Mouse (Mus musculus): ENCODE data around the gene Sall1. TPM values are rescaled to one million over a fixed set of nuclear protein-coding genes. Genes with fewer than 3 reads are reported as not detected.

Sall1 gene
- 10 to 100 TPM; 12.5 to 12.7 TPM for total RNA-seq (2021)
- long read RNA-seq, experiment 1, full-length matches to known transcripts: 1 of 21 reads
- long read RNA-seq, experiment 1, partial matches to known transcripts: 16 of 21 reads
- long read RNA-seq, experiment 1, other reads (novel, unspliced or antisense): 4 of 21 reads
- long read RNA-seq, experiment 2, full-length matches to known transcripts: 1 of 10 reads
- long read RNA-seq, experiment 2, partial matches to known transcripts: 9 of 10 reads
- long read RNA-seq, experiment 2, other reads (novel, unspliced or antisense): 0 of 10 reads

DNA sequence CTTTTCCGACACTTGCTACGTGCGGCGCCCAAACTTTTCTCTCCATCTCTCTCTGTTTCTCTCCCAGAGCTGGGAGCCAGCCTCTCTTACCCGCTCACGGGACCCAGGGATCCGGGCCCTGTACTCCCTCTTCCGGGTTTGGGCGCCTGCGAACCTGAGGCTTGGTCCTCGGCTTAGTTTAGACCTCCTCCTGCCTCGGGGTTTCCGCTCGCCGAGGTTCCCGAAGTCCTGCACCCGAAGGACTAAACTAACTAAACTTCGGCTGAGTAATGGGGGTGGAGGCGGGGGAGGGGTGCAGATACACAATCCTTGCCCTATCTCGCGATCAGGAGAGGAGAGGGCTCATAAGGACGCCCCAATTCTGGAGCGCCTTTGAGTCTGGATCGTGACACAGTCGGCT lies at the start of gene Sall1:
Sall1 (minus strand) TSS at position 223 of the 400 bp plus-strand sequence.
- DNase-seq (ENCODE audit: low spot score in 2 of 2): peak in 1 of 2 experiments; percentile 18

DNA sequence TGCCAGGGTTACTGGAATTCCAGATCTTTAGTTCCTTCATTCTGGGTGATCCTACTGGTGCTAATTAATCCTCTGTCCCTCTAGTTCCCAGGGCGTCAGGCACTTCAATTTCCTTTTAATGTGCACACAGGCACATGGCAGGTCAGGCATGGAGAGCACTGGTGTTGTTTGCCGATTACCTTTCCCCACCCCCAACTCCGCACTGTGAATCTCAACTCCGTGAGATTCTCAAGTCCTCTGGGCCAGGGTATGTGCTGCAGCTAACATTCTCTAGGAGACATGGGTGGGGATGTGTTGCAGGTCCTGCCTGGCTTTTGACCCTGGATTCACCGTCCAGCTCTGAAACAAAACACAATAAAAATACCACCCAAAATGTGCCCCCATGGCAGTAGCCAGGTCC lies 46.0 kb upstream of the Sall1 start:
- no peak for DNase-seq (ENCODE audit: low spot score in 2 of 2)

DNA sequence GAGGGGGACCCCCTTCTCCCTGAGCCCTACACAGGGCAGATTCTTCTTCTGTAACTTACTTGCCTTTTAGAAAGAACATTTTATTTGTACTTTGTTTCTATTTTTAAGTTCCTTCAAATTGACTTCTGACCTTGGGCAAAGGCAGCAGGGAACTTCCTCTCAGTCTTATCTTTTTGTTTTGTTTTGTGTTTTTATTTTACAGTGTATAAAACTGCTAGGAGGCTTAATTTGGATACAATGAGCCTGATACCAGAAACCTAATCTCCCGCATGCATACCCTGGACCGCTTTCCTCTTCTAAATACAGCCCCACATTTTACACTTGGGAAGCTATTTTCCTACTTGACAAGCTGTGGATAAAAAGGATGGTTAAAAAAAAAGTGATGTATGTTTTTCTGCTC lies 35.2 kb upstream of the Sall1 start:
- DNase-seq (ENCODE audit: low spot score in 2 of 2): no peak

DNA sequence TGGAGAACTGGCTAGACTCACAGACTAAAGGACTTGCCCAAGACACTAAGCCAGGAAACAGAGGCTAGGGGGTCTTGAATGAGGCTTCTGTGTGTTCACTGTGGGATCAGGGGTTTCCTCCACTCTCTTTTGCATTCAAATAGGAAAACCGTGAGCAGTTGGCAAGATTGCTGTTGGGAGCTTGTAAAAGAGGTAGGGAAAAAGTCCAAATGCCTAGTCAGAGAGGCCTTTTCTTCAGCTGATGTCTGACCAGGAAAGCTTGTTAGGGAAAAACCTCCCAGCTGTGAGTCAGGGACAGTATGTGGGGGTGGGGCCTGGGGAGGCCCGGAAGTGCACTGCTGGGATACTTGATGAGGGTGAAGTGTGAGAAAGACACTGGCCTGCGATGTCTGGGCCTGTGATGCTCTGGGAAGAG lies 29.0 kb upstream of the Sall1 start:
- no peak for DNase-seq (ENCODE audit: low spot score in 2 of 2)

DNA sequence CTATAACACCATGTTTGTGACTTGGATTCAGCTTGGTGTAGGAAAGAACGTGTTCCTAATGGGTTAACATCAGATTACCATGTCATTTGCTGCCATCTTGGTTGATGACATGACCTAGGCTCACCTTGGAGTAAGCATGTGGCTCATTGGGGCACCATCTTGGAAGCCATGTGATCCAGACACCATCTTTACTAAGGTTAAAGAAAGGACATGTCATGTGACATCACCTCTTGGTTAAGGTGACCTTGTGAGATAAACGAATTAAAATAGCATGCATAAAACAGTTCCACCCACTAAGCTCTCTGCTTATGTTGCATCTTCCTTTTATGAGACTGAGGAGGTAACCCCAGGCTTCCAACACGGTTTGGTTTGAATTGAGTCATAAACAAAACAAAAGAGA lies 23.5 kb upstream of the Sall1 start:
- DNase-seq (ENCODE audit: low spot score in 2 of 2): no peak

DNA sequence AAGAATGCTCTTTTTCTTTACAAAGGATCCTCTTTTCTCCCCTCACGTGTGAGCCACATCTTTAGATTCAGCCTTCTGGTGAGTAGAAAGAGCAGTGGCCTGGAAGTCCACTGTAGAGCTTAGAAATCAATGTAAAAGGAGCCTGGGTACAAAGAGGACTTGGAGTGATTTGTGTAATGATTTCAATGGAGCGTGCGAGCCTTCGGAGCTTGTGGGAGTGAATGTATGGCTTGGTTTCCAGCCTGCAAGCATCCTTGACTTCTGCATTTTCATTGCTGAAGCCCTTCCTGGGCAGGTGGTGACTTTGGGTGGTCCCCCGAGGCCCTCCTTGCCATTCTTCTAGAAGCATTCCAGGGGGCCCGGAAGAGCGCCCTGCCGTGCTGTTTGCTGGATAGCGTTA lies 20.1 kb upstream of the Sall1 start:
- no peak for DNase-seq (ENCODE audit: low spot score in 2 of 2)

DNA sequence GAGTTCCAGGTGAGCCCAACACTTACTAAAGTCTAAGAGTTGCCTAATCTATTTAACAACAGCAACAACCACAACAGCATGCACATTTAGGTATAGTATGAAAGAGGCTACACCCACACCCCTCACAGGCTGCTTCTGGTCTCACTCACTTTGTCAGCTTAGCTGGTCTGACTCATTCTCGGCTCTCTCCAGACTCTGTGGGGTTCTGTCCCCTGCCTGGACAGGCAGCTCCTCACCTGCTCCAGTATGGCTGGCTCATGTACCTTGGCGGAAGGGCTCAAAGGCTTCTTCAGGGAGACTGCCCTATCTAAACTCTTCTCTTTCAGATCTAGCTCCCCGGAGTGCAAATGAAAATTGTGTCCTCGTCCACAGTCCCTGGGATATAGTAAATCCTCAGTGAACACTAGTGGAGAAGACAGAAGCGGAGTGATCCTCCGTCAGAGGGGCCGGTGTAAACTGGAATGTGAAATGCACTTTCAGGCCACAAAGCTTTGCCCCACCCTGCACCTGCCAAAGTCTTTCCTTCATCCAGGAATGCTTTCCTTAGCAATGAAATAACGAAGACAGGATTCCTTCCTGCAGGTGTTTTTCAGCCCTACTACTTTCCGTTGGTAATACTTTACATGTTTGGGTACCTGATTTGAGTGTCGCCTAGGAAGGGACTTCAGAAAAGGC lies 19.5 kb upstream of the Sall1 start:
- no peak for DNase-seq (ENCODE audit: low spot score in 2 of 2)

DNA sequence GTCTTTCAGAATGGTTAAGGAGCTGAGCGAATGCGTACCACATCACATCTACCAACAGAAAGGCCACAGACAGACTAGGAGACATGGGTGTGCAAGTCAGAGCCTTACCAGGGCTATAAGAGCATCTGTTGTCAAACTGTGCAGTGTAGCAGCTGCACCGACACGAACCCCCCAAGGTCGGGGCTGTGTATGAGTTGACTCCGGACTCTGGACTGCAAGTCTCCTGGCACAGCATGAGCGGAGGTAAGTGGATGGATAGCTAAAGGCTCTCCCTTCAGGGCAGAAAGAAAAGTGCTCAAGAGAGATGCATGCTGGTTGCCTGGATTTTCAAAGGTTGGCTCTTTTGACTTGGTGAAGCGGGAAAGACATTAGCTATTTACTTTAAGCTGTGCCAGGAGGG lies 16.8 kb upstream of the Sall1 start:
- no peak for DNase-seq (ENCODE audit: low spot score in 2 of 2)

DNA sequence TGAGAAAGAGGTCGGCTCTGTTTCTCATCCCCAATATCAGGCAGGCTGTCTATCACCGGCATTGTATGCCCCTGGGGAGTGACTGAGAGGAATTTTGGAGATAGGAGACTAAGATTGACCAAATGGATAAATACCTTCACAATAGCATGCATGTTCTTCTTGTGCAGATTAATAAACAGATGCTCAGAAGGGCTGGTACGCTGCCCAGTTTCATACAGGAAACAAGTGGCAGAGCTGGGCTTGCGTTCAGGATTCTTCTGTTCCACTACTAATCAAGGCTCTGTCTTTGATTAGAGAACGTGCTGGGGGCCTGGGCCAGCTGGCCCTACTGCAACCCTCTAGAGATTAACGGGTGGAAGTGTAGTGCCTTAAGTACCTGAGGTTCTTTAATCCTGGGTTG lies 15.5 kb upstream of the Sall1 start:
- DNase-seq (ENCODE audit: low spot score in 2 of 2): no peak

DNA sequence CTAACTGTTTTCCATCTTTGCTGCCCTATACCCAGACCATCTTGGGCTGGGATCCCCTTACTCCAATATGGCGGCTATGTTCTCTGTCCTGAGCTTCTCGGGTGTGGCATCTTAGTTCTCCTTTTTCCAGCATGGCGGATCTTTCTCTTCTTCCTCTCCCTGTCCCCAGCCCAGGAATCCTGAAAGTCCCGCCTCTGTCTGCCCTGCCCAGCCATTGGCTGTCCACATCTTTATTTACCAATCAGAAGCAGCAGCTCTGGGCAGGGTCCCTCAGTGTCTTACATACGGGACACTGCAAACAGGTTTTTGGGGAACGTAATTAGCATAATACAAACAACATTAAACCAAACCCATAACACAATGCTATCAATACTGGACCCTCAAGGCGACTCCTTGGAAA lies 8.9 kb upstream of the Sall1 start:
- DNase-seq (ENCODE audit: low spot score in 2 of 2): no peak

DNA sequence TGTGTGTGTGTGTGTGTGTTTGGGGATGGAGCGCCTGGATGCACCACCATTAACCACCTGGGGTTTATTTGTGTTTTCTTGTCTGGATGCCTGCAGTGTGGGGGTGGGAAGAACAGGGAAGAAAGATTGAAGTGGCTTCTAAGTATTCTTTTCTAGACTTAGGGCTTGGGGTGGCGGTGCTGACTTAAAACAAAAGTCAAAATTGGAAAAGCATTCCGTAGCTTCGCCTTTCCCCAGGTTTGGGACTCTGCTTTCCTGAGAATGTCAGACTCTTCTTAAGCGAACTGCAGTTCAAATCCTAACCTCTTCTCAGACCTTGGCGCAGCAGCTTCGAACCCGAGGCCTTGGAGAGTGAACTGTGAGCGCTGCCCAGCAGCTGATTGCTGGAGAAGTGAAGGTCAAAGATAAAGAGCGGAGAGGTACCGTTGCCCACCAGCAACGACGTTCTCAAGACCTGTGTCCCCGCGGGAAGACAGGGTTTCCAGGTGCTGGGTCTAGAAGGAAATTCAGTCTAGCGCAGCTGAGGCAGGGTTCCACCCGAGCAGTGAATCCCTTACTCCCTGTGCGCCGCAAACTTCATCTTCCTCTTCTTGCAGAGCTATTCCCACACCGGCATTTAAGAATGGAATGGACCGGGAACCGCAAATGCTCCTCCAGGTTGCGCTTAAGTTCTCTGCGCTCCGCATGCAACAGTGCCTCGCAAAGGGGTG lies 2.8 kb upstream of the Sall1 start:
- no peak for DNase-seq (ENCODE audit: low spot score in 2 of 2)

DNA sequence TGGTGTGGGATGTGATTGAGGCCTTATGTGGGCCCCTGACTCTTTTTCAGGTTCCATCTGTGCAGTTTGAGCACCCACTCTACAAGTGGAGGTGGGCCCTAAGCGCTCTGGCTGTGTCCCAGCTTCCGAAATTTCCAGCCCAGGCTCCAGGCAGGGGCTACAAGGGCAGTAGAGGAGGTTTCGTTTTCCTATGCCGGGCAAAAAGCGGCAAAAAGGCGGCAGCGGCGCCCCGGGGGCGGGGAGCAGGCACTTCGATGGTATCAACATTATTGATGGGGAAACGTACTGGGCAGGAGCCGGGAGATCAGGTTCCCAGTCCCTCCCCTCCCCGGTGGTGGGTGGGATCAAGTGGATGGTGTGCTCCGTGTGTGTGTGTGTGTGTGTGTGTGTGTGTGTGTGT lies 2.3 kb upstream of the Sall1 start:
- DNase-seq (ENCODE audit: low spot score in 2 of 2): no peak

DNA sequence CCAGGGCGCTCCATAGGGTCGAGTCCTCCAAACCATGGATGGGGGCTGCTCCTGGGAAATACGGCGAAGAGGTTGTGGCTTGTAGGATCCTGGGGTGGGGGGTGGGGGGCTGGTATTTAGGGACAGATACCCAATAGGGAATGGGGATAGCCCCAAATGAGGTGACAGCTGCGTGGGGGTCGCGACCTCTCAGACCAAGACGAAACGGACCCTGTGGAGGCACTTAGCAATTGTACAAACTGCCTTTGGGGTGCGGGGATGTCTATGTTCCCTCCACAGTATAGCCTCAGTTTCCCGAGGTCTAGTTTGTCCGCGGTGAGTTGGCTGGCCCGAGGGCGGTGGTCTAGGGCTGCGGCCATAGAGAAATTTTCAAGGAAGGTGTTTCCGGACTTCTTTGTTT lies 1.8 kb upstream of the Sall1 start:
- no peak for DNase-seq (ENCODE audit: low spot score in 2 of 2)

DNA sequence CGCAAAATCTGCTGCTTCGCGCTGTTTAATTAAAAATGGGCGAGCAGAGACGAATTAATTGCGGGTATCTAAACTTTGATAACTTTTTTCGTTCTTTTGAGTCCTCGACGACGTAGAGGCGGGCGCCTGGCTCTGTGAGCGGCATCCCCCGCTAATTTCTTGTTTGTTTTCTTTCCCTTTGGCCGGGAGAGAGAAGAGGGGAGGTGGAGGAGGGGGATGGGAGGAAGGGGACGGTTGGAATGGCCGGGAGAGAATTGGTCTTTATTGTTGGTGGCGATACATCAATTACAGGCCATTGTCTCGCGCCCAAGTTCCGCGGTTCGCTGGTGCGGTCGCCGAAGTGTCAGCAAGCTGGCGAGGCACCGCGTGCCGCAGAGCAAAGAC lies 1.2 kb upstream of the Sall1 start:
- DNase-seq (ENCODE audit: low spot score in 2 of 2): no peak

DNA sequence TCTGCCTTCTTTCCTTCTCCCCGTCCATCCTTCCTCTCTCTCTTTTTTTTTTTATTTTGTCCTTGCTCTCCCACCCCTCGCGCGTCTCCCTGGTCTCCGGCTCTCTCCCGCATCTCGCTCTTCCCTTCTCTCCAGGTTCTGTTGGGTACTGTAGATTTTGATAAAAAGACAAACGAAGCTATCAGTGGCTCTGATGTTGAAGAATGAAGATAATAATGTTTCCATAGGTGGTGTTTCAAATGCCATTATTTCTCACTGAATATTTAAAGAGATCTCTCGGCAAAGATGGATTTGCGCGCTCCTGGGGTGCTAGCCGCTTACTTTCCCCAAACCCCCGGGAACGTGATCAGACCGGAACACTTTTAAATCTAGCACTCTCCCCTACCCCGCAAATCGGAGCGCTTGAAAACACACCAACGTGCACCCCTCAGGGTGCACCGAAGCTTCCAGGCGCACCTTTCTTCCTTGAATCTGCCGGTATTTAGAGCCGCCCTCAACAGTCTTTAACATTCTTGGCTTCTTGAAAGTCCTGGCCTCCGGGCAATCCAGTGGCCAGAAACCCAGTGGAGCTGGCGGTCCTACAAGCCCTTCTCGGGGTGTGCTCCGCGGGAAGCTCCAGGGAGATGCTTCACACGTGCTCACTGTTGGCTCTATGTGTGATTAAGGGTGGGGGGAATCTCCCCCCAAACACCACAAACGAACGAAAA lies 702 bp upstream of the Sall1 start:
- DNase-seq (ENCODE audit: low spot score in 2 of 2): no peak

DNA sequence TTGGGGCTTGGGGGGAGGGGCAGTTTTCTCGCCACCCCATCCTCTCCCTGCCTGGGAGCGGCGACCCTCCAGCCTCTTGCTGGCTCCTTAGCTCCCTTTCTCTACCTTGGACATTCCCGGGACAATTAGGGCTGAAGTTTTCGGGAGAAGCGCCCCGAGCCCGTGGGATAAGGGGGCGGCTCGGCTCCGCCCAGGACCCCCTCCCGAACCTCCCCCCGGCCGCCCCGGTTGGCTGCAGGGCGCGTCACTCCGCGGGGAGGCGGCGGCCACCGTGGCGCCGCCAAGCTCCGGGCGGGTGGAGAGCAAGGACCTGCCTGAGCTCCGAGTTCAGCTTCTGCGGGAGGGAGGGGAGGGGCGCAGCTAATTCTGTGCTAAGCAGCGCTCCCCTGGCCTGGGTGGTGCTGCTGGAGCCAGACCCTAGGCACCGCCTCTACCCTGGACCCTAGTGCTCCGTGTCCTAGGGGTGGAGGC lies 556 bp downstream of the Sall1 start:
- peak; percentile 60 to 61 for DNase-seq (ENCODE audit: low spot score in 2 of 2)

DNA sequence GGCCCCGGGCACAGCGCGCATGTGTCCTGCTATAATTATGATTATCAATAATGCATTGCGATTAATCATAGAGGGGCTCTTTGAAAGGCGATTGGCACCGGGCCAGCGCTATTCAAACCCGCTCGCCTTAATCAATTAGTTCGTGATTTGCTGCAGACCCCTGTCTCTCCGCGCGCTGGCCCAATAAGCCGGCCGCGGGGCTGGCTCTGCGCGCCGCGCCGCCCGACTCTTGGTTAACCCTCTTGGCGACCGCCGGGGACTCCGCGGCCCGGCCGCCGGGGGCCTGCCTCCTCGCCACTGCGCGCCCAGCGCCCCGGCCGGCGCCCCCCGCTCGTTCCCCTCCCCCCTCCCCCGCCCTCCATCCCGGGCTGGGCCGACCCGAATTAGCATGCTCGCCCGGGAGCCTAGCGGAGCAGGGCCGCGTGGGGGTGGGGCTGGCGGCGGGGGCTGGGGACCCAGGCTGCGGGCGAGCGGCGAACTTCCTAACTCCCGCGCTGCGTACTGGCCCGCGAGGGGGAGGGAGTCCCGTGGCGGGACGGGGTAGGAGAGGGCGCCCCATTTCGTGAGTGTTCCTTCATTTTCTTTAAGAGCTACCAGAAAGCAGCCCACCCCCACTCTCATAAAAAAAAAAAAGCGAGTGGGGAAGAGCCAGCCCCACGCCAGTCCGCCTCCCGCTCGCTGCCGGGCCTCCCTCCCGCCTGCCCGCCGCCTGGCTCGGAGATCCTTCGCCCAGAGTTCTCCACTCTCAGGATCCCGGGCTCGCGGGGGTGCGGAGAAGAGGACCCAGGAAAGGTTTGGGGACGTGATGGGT lies 1.2 kb downstream of the Sall1 start:
- DNase-seq (ENCODE audit: low spot score in 2 of 2): peak; percentile 53 to 65

DNA sequence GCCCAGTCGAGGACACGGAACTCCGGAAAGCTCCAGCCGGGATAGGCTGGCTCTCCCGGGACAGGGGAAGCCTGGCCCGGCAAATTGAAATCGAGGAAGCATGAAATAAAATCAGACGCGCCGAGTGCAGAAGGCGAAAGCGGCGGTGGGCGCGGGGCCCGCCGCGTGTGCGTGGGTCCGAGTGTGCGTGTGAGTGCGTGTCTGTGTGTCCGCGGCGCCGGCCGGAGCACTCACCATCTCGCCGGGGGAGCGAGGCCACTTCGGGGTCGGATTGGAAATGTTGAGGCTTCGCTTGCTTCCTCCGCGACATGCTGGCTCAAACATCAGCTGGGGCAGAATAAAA lies 1.9 kb downstream of the Sall1 start:
- DNase-seq (ENCODE audit: low spot score in 2 of 2): no peak

DNA sequence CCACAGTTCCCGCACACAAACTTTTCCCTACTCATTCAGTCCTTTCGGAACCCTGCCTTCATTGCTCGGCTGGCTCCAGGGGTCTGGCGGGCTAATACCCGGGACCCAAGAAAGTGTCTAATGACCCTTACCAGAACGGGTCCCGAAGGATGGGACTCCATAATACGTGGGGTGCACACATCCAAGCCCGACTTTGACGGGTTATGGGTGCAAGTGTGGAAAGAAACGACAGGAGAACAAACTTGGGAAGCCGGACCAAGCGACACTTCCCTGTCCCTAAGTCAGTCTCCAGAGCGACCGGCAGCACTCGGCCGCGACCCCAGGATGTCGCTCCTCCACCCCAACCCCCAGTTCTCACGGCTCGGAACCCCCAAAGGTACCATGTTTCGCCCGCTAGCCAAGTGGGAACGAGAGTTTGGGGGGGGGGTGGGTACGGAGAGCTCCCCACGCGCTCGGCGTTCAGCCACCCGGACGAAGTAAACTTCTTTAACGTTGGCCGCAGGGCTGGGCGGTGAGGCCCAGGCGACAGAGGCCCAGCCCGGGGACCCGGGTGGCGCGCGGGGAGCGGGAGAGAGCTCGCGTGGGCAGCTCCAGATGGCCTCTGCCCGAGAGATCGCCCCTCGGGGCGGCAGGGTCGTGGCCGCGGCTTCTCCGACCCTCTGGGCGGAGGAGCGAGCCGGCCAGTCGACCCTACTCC lies 2.4 kb downstream of the Sall1 start:
- no peak for DNase-seq (ENCODE audit: low spot score in 2 of 2)

DNA sequence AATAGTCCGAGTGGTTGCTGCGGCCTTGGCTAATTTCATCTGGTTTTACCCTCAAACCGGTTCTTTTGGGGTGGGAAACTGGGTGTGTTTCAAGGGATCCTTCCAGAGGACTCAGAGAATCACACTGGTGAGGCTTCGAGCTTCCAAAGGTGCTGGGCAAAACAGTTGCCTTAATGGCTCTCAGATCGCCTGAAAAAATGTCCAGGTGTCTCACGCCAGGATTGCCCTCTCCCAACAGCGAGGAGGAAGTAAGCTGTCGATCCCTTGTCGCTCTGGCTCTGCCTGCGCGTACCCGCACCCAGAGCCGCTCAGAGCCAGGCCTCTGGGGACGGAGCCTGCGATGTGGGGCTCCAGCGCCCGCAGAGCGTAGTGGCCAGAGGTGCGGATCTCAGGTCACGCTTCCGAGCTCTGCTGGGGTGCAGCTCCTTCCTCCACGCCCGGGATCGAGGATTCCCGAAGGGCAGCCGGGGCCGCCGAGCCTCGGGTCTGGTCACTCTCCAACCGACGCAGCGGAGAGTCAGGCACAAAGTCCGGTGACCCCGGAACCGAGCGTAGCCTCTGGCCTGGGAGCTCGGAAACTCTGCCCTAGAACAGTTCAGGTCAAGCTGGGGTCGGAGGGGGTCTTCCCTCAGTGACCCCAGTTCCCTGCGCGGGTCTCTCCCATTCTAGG lies 3.1 kb downstream of the Sall1 start:
- no peak for DNase-seq (ENCODE audit: low spot score in 2 of 2)

Measured in left cerebral cortex, adult 18-20 months (tissue).